Mouse (Mus musculus): ENCODE data around the gene Sp140. TPM values are rescaled to one million over a fixed set of nuclear protein-coding genes. Genes with fewer than 3 reads are reported as not detected.
"Not testable (repeated sequence)": the region's sequence is repeated elsewhere in the genome, so short reads cannot be mapped to it uniquely, and the experiment has no call there.

Gene Sp140
- polyA plus RNA-seq, 1 experiment from 2014 or later = 0.67 TPM

DNA sequence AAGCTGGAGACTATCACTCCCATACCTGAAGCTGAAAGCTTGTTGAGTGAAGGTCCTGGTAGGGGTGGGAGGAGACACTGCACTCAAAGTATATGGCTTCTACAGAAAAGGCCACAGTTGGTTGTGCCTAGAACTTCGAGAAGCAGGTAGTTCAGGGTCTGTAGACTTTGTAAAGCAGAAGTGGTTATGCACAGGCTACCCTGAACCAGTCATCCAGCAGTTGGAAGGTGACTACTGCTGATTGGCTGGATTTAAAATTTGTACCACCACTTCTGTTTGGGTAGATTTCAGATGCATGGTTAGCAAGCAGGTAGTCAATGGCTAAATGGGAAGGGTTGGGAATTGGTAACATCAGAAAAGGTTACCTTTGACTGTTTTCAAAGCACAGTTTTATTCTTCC, 18.5 kb downstream of the Sp140 start:
- not testable (repeated sequence) for ATAC-seq (ENCODE audit: low FRiP score)

GRCm38 (mm10) chr1:85636936-85637335, 36.8 kb downstream of the Sp140 start:
- H3K9me3 ChIP-seq (ENCODE audit: control insufficient read depth, low read length); H3K27ac ChIP-seq; H3K9ac ChIP-seq; H3K27me3 ChIP-seq (ENCODE audit: control insufficient read depth, insufficient read depth, low read length); H3K4me2 ChIP-seq (replicated peaks); DNase-seq (ENCODE audit: low spot score); ATAC-seq (ENCODE audit: low FRiP score); H3K4me1 ChIP-seq (replicated peaks; ENCODE audit: control insufficient read depth, insufficient read depth, low read length); H3K36me3 ChIP-seq (replicated peaks; ENCODE audit: control insufficient read depth, insufficient read depth); H3K4me3 ChIP-seq (replicated peaks; ENCODE audit: low read length): not testable (repeated sequence)
- WGBS = 49% methylated on average over 3 of the region's 3 CpGs

More for the DNA sequence above, 18.5 kb downstream of the Sp140 start:
- H3K36me3 ChIP-seq (replicated peaks; ENCODE audit: control insufficient read depth, insufficient read depth); H3K27me3 ChIP-seq (ENCODE audit: control insufficient read depth, insufficient read depth, low read length); H3K4me1 ChIP-seq (replicated peaks; ENCODE audit: control insufficient read depth, insufficient read depth, low read length); H3K4me2 ChIP-seq (replicated peaks); H3K9ac ChIP-seq; DNase-seq (ENCODE audit: low spot score); H3K9me3 ChIP-seq (ENCODE audit: control insufficient read depth, low read length); H3K27ac ChIP-seq; H3K4me3 ChIP-seq (replicated peaks; ENCODE audit: low read length): not testable (repeated sequence)
- WGBS = 69% methylated on average over 1 of the region's 1 CpGs

GRCm38 (mm10) chr1:85638144-85638543, 38.0 kb downstream of the Sp140 start:
- ATAC-seq (ENCODE audit: low FRiP score); H3K27ac ChIP-seq; H3K4me1 ChIP-seq (replicated peaks; ENCODE audit: control insufficient read depth, insufficient read depth, low read length); H3K9me3 ChIP-seq (ENCODE audit: control insufficient read depth, low read length); H3K27me3 ChIP-seq (ENCODE audit: control insufficient read depth, insufficient read depth, low read length); DNase-seq (ENCODE audit: low spot score); H3K36me3 ChIP-seq (replicated peaks; ENCODE audit: control insufficient read depth, insufficient read depth); H3K4me2 ChIP-seq (replicated peaks); H3K9ac ChIP-seq; H3K4me3 ChIP-seq (replicated peaks; ENCODE audit: low read length): not testable (repeated sequence)
- WGBS = 86% methylated on average over 4 of the region's 4 CpGs

GRCm38 (mm10) chr1:85649881-85650280, 49.7 kb downstream of the Sp140 start, which contains the start of gene Sp100:
Gene Sp100 (plus strand): TSS chr1:85649988.
- DNase-seq (ENCODE audit: low spot score); H3K27me3 ChIP-seq (ENCODE audit: control insufficient read depth, insufficient read depth, low read length); H3K4me1 ChIP-seq (replicated peaks; ENCODE audit: control insufficient read depth, insufficient read depth, low read length); H3K9ac ChIP-seq; ATAC-seq (ENCODE audit: low FRiP score); H3K4me2 ChIP-seq (replicated peaks); H3K36me3 ChIP-seq (replicated peaks; ENCODE audit: control insufficient read depth, insufficient read depth); H3K9me3 ChIP-seq (ENCODE audit: control insufficient read depth, low read length); H3K27ac ChIP-seq; H3K4me3 ChIP-seq (replicated peaks; ENCODE audit: low read length): not testable (repeated sequence)
- 76% methylated on average over 6 of the region's 6 CpGs for WGBS

DNA sequence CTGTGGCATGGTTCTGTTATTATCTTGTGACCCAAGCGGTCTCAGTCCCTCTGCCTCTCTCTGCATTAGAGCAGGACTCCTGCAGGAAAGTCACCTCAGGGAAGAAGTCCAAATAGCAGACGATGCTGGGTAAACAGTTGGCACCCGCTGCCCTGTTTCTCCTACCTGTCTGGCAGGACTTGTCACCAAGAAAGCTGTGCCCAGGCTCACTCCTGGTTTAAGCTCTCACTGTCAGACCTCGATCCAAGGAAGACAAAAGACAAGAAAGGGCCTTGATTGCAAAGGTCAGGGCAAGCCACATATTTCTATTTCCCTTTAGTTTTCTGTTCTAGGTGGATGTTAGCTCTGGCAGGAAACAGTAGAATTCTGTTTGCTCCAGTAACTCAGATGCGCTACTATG, 50.3 kb downstream of the Sp140 start:
- H3K27me3 ChIP-seq (ENCODE audit: control insufficient read depth, insufficient read depth, low read length) = not testable (repeated sequence)

GRCm38 (mm10) chr1:85651770-85652275, 51.6 kb downstream of the Sp140 start:
- not testable (repeated sequence) for H3K4me2 ChIP-seq (replicated peaks); H3K9ac ChIP-seq; ATAC-seq (ENCODE audit: low FRiP score); H3K4me3 ChIP-seq (replicated peaks; ENCODE audit: low read length); H3K4me1 ChIP-seq (replicated peaks; ENCODE audit: control insufficient read depth, insufficient read depth, low read length); H3K9me3 ChIP-seq (ENCODE audit: control insufficient read depth, low read length); H3K36me3 ChIP-seq (replicated peaks; ENCODE audit: control insufficient read depth, insufficient read depth); H3K27ac ChIP-seq; H3K27me3 ChIP-seq (ENCODE audit: control insufficient read depth, insufficient read depth, low read length)
- WGBS = 81% methylated on average over 13 of the region's 13 CpGs
- DNase-seq (ENCODE audit: low spot score) = peak; percentile 49

More for the DNA sequence above, 50.3 kb downstream of the Sp140 start:
- H3K9ac ChIP-seq; DNase-seq (ENCODE audit: low spot score); ATAC-seq (ENCODE audit: low FRiP score); H3K4me3 ChIP-seq (replicated peaks; ENCODE audit: low read length); H3K27ac ChIP-seq; H3K4me2 ChIP-seq (replicated peaks); H3K4me1 ChIP-seq (replicated peaks; ENCODE audit: control insufficient read depth, insufficient read depth, low read length); H3K36me3 ChIP-seq (replicated peaks; ENCODE audit: control insufficient read depth, insufficient read depth); H3K9me3 ChIP-seq (ENCODE audit: control insufficient read depth, low read length): not testable (repeated sequence)
- WGBS = 81% methylated on average over 3 of the region's 5 CpGs

DNA sequence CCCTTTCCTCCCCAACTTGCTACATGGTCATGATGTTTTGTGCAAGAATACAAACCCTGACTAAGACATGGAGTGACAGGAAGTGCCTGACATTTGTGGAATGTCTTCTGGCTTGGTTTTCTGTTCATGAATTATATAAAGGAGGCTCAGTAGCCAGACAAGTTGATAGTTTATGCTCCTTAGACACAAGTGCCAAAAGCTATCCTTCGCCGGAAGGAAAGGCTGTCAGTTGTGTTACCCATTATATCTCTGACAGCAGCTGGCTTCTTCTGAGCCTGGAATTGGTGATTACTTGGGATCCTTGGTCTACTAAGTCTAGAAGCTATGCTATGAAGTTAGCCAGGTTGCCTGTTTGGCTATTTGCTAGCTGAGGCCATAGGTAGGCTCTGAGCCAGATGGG, 57.0 kb downstream of the Sp140 start:
- H3K4me1 ChIP-seq (replicated peaks; ENCODE audit: control insufficient read depth, insufficient read depth, low read length); ATAC-seq (ENCODE audit: low FRiP score): not testable (repeated sequence)

GRCm38 (mm10) chr1:85664266-85664665, 64.1 kb downstream of the Sp140 start:
- H3K9ac ChIP-seq = no peak overlapping the region
- no peak overlapping the region for H3K4me2 ChIP-seq (replicated peaks)
- no peak overlapping the region for H3K27ac ChIP-seq
- no peak overlapping the region for H3K4me3 ChIP-seq (replicated peaks; ENCODE audit: low read length)
- H3K9me3 ChIP-seq (ENCODE audit: control insufficient read depth, low read length) = no peaks in the 10 kb centered on the region
- ATAC-seq (ENCODE audit: low FRiP score) (no peak), DNase-seq (ENCODE audit: low spot score) (no peak)
- H3K36me3 ChIP-seq (replicated peaks; ENCODE audit: control insufficient read depth, insufficient read depth) = no peaks in the 10 kb centered on the region
- H3K27me3 ChIP-seq (ENCODE audit: control insufficient read depth, insufficient read depth, low read length) = no peaks in the 10 kb centered on the region
- H3K4me1 ChIP-seq (replicated peaks; ENCODE audit: control insufficient read depth, insufficient read depth, low read length) = no peaks in the 10 kb centered on the region

More for the DNA sequence above, 57.0 kb downstream of the Sp140 start:
- H3K9me3 ChIP-seq (ENCODE audit: control insufficient read depth, low read length); DNase-seq (ENCODE audit: low spot score); H3K27ac ChIP-seq; H3K9ac ChIP-seq; H3K36me3 ChIP-seq (replicated peaks; ENCODE audit: control insufficient read depth, insufficient read depth); H3K27me3 ChIP-seq (ENCODE audit: control insufficient read depth, insufficient read depth, low read length); H3K4me3 ChIP-seq (replicated peaks; ENCODE audit: low read length); H3K4me2 ChIP-seq (replicated peaks): not testable (repeated sequence)
- WGBS = 97% methylated on average over 2 of the region's 2 CpGs

DNA sequence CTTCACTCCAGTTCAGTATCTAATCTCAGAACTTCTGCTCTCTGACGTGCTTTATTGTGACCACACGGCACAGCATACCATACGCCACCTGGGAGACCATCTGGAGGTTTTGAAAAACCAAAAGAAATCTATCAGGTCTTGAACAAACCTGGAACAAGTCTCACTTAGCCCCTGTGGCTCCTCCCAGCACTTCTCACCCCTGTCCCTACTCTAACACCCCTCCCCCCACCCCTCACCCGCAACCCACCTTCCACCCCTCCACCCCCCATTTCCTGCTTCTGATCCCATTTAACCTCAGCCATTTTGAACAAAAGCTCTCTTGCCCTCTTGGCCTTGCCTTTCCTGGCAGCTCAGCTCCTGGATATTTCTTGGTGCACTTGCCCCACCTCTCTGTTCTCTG, 80.0 kb downstream of the Sp140 start:
- no peak overlapping the region for H3K27ac ChIP-seq
- H3K4me2 ChIP-seq (replicated peaks) = no peak overlapping the region
- no peak for ATAC-seq (ENCODE audit: low FRiP score)
- 74% methylated on average over 4 of the region's 4 CpGs for WGBS
- no peak for DNase-seq (ENCODE audit: low spot score)
- H3K9ac ChIP-seq = no peak overlapping the region
- H3K36me3 ChIP-seq (replicated peaks; ENCODE audit: control insufficient read depth, insufficient read depth) = no peaks in the 10 kb centered on the region
- no peaks in the 10 kb centered on the region for H3K4me1 ChIP-seq (replicated peaks; ENCODE audit: control insufficient read depth, insufficient read depth, low read length)
- H3K4me3 ChIP-seq (replicated peaks; ENCODE audit: low read length) = no peak overlapping the region
- no peaks in the 10 kb centered on the region for H3K27me3 ChIP-seq (ENCODE audit: control insufficient read depth, insufficient read depth, low read length)
- H3K9me3 ChIP-seq (ENCODE audit: control insufficient read depth, low read length) = no peaks in the 10 kb centered on the region

DNA sequence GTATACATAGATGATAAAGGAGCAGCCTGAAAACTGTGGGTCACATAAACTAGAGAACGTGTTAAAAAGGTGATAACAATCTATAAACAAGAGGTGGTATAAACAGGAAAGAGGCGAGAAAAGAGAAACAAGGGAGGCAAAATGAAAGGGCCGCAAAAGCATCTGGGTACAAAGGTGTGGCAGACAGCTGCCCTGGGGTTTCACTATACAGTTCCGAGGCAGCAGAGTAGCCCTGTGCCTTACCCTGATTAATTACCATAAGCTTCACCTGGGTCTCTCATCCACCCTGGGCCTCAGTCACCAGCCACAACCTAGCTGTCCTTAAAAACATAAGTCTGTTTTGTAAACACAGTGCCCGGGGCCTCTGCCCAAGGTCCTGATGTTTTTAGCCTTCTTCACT, 86.5 kb downstream of the Sp140 start:
- H3K27me3 ChIP-seq (ENCODE audit: control insufficient read depth, insufficient read depth, low read length) = no peaks in the 10 kb centered on the region
- H3K4me2 ChIP-seq (replicated peaks) = no peak overlapping the region
- H3K27ac ChIP-seq = no peak overlapping the region
- ATAC-seq (ENCODE audit: low FRiP score) (no peak), DNase-seq (ENCODE audit: low spot score) (no peak)
- H3K36me3 ChIP-seq (replicated peaks; ENCODE audit: control insufficient read depth, insufficient read depth) = no peaks in the 10 kb centered on the region
- no peaks in the 10 kb centered on the region for H3K9me3 ChIP-seq (ENCODE audit: control insufficient read depth, low read length)
- no peak overlapping the region for H3K4me3 ChIP-seq (replicated peaks; ENCODE audit: low read length)
- H3K9ac ChIP-seq = no peak overlapping the region
- 77% methylated on average over 5 of the region's 5 CpGs for WGBS
- no peaks in the 10 kb centered on the region for H3K4me1 ChIP-seq (replicated peaks; ENCODE audit: control insufficient read depth, insufficient read depth, low read length)
